Mouse (Mus musculus): Measurements from ENCODE around the gene Ndc1. TPM values are rescaled to one million over a fixed set of nuclear protein-coding genes. Genes with fewer than 3 reads are reported as not detected.
"Not testable (repeated sequence)": the region's sequence is repeated elsewhere in the genome, so short reads cannot be mapped to it uniquely, and the experiment has no call there.

Ndc1 gene
- polyA plus RNA-seq, 2 experiments, result 9.6 to 17.2 TPM

DNA sequence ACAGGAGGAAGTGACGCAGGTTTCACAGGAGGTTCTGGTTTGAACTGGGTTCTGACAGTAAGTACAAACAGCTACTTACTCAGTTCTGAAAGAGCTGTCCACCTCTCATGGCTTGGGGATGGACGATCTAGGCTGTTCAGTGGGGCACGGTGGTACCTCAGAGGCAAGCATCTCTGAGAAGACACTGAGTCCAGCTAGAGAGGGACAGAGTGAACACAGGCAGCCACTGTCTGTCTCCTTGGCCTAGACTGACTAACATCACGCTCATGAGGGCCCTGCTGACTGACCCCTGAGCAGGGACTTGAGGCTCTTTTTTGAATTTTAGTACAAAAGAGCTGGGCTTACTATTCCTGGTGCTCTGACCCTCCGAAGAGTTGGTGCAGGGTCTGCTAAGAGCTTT lies 13.5 kb upstream of the Ndc1 start:
- 70% methylated on average over 5 of the region's 5 CpGs for WGBS (ENCODE audit: insufficient replicate concordance)
- Histone ChIP-seq H3K4me1 (replicated peaks; ENCODE audit: control insufficient read depth in 2 of 2, insufficient read depth in 2 of 2, low read length in 1 of 2) (0 out of 4 replicates have a peak, but pooled peaks cover 0 to 1% of the 10 kb centered on the region in 2 experiments), H3K4me3 (ENCODE audit: insufficient read depth in 1 of 2, low read depth in 2 of 2, low read length in 2 of 2) (no peak overlapping the region), H3K9ac (replicated peaks) (no peak overlapping the region), H3K27me3 (ENCODE audit: control insufficient read depth, insufficient read depth, low read length) (no peaks in the 10 kb centered on the region), H3K4me2 (ENCODE audit: low read depth) (no peak overlapping the region), H3K9me3 (ENCODE audit: control insufficient read depth, low read length) (no peaks in the 10 kb centered on the region), H3K27ac (no peak overlapping the region), H3K36me3 (replicated peaks; ENCODE audit: control insufficient read depth, insufficient read depth, low read depth) (no peaks in the 10 kb centered on the region)
- TF ChIP-seq CTCF (IDR thresholded peaks at IDR 0.05; ENCODE audit: low read depth) (no peak), EP300 (IDR thresholded peaks at IDR 0.05; ENCODE audit: low read depth) (no peak)
- DNase-seq (ENCODE audit: low read depth in 3 of 3, low spot score in 3 of 3) (no peak), ATAC-seq (ENCODE audit: insufficient read depth) (no peak)

DNA sequence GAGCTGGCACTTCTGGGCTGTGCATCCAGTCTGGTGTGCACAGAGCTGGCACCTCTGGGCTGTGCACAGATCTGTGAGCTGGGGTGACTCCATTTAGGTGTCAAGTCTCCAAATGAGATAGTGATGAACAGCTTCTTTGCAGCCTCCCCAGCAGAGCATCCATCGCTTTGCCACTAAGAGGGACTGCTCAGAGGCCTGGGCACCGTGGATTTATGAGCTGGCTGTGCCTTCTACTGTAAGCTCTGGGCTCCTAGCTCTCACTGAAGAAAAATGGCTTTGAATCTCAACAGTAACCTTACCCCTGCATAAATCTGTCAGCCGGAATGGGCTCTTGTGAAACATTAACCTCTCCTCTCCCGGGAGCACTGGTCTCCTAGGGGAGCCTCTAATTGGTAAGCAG lies 13.0 kb upstream of the Ndc1 start:
- no peak overlapping the region for H3K4me2 ChIP-seq (ENCODE audit: low read depth)
- H3K27me3 ChIP-seq (ENCODE audit: control insufficient read depth, insufficient read depth, low read length), result no peaks in the 10 kb centered on the region
- 60% methylated on average over 4 of the region's 4 CpGs for WGBS (ENCODE audit: insufficient replicate concordance)
- DNase-seq (ENCODE audit: low read depth in 3 of 3, low spot score in 3 of 3), result no peak
- H3K36me3 ChIP-seq (replicated peaks; ENCODE audit: control insufficient read depth, insufficient read depth, low read depth), result no peaks in the 10 kb centered on the region
- H3K4me1 ChIP-seq (replicated peaks; ENCODE audit: control insufficient read depth in 2 of 2, insufficient read depth in 2 of 2, low read length in 1 of 2), result 0 out of 4 replicates have a peak, but pooled peaks cover 0 to 1% of the 10 kb centered on the region in 2 experiments
- no peak overlapping the region for H3K27ac ChIP-seq
- H3K9ac ChIP-seq (replicated peaks), result no peak overlapping the region
- no peak for ATAC-seq (ENCODE audit: insufficient read depth)
- no peak overlapping the region for H3K4me3 ChIP-seq (ENCODE audit: insufficient read depth in 1 of 2, low read depth in 2 of 2, low read length in 2 of 2)
- TF ChIP-seq EP300 (IDR thresholded peaks at IDR 0.05; ENCODE audit: low read depth) (no peak), CTCF (IDR thresholded peaks at IDR 0.05; ENCODE audit: low read depth) (no peak)
- H3K9me3 ChIP-seq (ENCODE audit: control insufficient read depth, low read length), result no peaks in the 10 kb centered on the region

DNA sequence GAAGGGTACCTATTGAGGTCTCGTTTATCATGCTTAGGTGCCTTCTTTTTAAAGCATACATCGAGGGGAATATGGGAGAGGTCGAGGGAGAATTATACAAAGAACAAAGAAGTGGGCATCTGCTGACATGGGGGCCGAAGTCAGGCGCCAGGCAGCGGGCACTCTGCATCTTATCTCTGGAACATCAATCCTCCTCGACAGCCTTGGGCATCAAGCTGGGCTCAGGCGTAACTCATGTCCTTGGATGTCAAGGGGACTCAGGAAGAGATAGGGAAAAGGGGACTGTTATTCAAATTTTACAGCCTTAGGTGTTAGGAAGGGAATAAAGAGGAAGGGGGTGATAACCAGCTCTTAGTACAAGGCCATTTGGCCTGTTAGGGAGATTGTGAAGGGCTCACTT lies 10.4 kb upstream of the Ndc1 start:
- not testable (repeated sequence) for ATAC-seq (ENCODE audit: insufficient read depth); H3K9me3 ChIP-seq (ENCODE audit: control insufficient read depth, low read length); H3K4me1 ChIP-seq (replicated peaks; ENCODE audit: control insufficient read depth in 2 of 2, insufficient read depth in 2 of 2, low read length in 1 of 2); H3K27ac ChIP-seq; H3K36me3 ChIP-seq (replicated peaks; ENCODE audit: control insufficient read depth, insufficient read depth, low read depth); H3K27me3 ChIP-seq (ENCODE audit: control insufficient read depth, insufficient read depth, low read length); DNase-seq (ENCODE audit: low read depth in 3 of 3, low spot score in 3 of 3); H3K4me2 ChIP-seq (ENCODE audit: low read depth); H3K9ac ChIP-seq (replicated peaks); H3K4me3 ChIP-seq (ENCODE audit: insufficient read depth in 1 of 2, low read depth in 2 of 2, low read length in 2 of 2)
- WGBS (ENCODE audit: insufficient replicate concordance), result 59% methylated on average over 8 of the region's 8 CpGs

DNA sequence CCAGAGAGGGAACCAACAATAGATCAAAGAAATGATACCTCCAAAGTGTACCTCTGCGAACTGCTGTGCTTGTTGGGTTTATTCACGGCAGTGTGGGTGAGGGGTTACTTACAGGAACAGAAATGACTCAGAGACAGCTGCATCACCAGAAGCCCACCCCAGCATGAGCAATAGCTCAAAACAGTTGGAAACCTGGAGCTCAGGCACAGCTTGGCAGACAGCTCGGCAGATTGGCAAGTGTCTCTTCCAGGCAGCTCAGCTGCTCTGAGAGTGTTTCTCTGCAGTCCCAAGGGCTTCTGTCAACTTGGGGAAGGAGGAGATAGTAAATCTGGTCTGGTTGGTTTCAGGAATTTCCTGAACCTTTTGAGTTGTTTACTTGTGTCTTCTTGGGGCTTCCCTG lies 9.1 kb upstream of the Ndc1 start:
- Histone ChIP-seq H3K27me3 (ENCODE audit: control insufficient read depth, insufficient read depth, low read length) (no peaks in the 10 kb centered on the region), H3K4me1 (replicated peaks; ENCODE audit: control insufficient read depth in 2 of 2, insufficient read depth in 2 of 2, low read length in 1 of 2) (0 out of 4 replicates have a peak, but pooled peaks cover 0 to 1% of the 10 kb centered on the region in 2 experiments), H3K9me3 (ENCODE audit: control insufficient read depth, low read length) (no peaks in the 10 kb centered on the region), H3K4me3 (ENCODE audit: insufficient read depth in 1 of 2, low read depth in 2 of 2, low read length in 2 of 2) (no peak overlapping the region), H3K27ac (no peak overlapping the region), H3K9ac (replicated peaks) (no peak overlapping the region), H3K4me2 (ENCODE audit: low read depth) (no peak overlapping the region), H3K36me3 (replicated peaks; ENCODE audit: control insufficient read depth, insufficient read depth, low read depth) (no peaks in the 10 kb centered on the region)
- TF ChIP-seq EP300 (IDR thresholded peaks at IDR 0.05; ENCODE audit: low read depth) (no peak), CTCF (IDR thresholded peaks at IDR 0.05; ENCODE audit: low read depth) (no peak)
- DNase-seq (ENCODE audit: low read depth in 3 of 3, low spot score in 3 of 3), result no peak
- WGBS (ENCODE audit: insufficient replicate concordance), result 71% methylated on average over 3 of the region's 3 CpGs
- ATAC-seq (ENCODE audit: insufficient read depth), result no peak

DNA sequence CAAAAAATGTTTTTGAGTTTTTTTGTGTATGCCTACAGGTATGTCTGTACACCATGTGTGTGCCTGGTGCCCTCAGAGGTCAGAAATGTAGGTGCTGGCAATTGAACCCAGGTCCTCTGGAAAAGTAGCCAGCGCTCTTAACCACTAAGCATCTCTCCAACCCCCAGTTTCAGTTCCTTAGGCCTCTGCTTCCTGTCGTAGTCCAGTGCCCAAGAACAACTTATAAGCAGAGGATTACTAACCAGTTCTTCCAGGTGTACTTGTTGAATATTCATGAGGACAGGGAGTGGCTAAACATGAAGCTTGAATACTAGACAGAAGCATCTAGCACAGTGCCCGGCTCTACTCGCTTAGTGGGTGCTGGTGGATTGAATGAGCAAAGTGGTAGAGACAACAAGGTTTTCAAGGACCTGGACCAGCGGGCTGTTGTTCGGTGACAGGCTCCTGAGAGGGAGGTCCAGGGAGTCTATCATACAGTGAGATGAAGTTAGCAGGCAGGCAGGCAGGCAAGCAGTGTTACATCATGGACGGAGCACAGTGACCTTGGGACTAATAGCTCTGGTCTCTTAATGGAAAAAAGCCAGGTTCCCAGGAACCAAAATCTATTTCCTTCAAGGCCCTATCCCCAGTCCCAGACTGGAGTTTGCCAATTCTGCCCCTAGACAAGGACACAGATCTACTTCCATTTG lies 7.0 kb upstream of the Ndc1 start:
- no peaks in the 10 kb centered on the region for H3K9me3 ChIP-seq (ENCODE audit: control insufficient read depth, low read length)
- DNase-seq (ENCODE audit: low read depth in 3 of 3, low spot score in 3 of 3), result no peak
- H3K36me3 ChIP-seq (replicated peaks; ENCODE audit: control insufficient read depth, insufficient read depth, low read depth), result no peaks in the 10 kb centered on the region
- H3K4me3 ChIP-seq (ENCODE audit: insufficient read depth in 1 of 2, low read depth in 2 of 2, low read length in 2 of 2), result no peak overlapping the region
- no peak overlapping the region for H3K9ac ChIP-seq (replicated peaks)
- TF ChIP-seq EP300 (IDR thresholded peaks at IDR 0.05; ENCODE audit: low read depth), result no peak
- no peak for TF ChIP-seq CTCF (IDR thresholded peaks at IDR 0.05; ENCODE audit: low read depth)
- H3K4me2 ChIP-seq (ENCODE audit: low read depth), result no peak overlapping the region
- 71% methylated on average over 7 of the region's 7 CpGs for WGBS (ENCODE audit: insufficient replicate concordance)
- peaks cover 0 to 3% of the 10 kb centered on the region in 2 experiments; a peak in 1 of 4 replicates for H3K4me1 ChIP-seq (replicated peaks; ENCODE audit: control insufficient read depth in 2 of 2, insufficient read depth in 2 of 2, low read length in 1 of 2)
- no peak overlapping the region for H3K27ac ChIP-seq
- no peaks in the 10 kb centered on the region for H3K27me3 ChIP-seq (ENCODE audit: control insufficient read depth, insufficient read depth, low read length)
- ATAC-seq (ENCODE audit: insufficient read depth), result no peak

Measured in liver, embryonic 14.5 days (tissue).